Mouse (Mus musculus): ENCODE measurements around the gene Shank1.

GRCm38 (mm10) chr7:44307261-44308020 is 2.6 kb upstream of the Shank1 start:
- no peak for TF ChIP-seq FLI1 (IDR thresholded peaks at IDR 0.05; ENCODE audit: low read length)
- no peak for TF ChIP-seq GATA1 (IDR thresholded peaks at IDR 0.05; ENCODE audit: borderline replicate concordance, low read length)
